Mouse (Mus musculus) midbrain, embryonic 10.5 days (tissue): ENCODE data around the gene Srek1ip1. TPM values are rescaled to one million over a fixed set of nuclear protein-coding genes. Genes with fewer than 3 reads are reported as not detected.

Source experiments
- DNase-seq: peaks from one replicate; pipeline ENCODE4 v3.0.0-alpha.2; 2017; ENCODE audit warnings: low spot score
- H3K27ac ChIP-seq: fragments of 300-500 bp; sonication (generic); replicated peaks from 2 replicates; pipeline ENCODE4 v1.5.1; 2016; ENCODE audit warnings: mild to moderate bottlenecking
- H3K27me3 ChIP-seq: fragments of 300-500 bp; sonication (generic); 2 replicates; pipeline ENCODE4 v1.6.1; 2016; ENCODE audit warnings: low read depth, mild to moderate bottlenecking; ENCODE audit not compliant: poor library complexity, severe bottlenecking
- H3K36me3 ChIP-seq: fragments of 300-500 bp; sonication (generic); 2 replicates; pipeline ENCODE4 v1.6.1; 2016; ENCODE audit warnings: mild to moderate bottlenecking, moderate library complexity
- H3K4me1 ChIP-seq: fragments of 300-500 bp; sonication (generic); 2 replicates; pipeline ENCODE4 v1.6.1; 2016
- H3K4me3 ChIP-seq: fragments of 300-500 bp; sonication (generic); 2 replicates; pipeline ENCODE4 v1.5.1; 2016; ENCODE audit warnings: mild to moderate bottlenecking, moderate library complexity
- H3K9me3 ChIP-seq: fragments of 300-500 bp; sonication (generic); replicated peaks from 2 replicates; pipeline ENCODE4 v1.6.1; 2016; ENCODE audit warnings: mild to moderate bottlenecking
- WGBS: fragments of 180-500 bp; shearing (Covaris S2); methylation state at CpG from one replicate; pipeline ENCODE4 v1.1.7; 2016; 5-methylcytosine and 5-hydroxymethylcytosine counted together
- polyA plus RNA-seq: library from polyadenylated mRNA; unstranded; fragments of >200 nt; fragmentation: Nextera tagmentation; extraction: Ambion mirVana; gene quantifications from 2 replicates; pipeline ENCODE4 v1.2.1, GENCODE M21; 2016

Srek1ip1 gene
- polyA plus RNA-seq: 20.6 and 22.0 TPM in 2 replicates

DNA sequence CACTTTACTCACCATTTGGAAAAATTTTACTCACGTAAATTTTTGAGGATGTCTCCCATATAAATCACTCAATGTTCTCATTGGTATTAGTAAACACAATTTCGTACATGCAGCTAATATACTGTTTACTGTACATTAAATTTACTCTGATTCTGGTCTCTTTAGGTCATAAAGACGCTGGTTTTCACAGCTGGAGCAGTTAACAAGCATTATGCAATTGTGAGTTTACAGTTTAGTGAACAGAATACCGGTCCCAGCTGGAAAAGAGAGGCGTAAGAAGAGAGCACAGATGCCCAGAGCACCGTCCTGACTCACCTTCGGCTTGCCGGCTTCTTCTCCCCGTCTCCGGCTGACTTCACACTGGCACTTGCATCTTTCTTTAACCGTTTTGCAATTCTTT is at the start of gene Srek1ip1:
Gene Srek1ip1, plus strand, starts transcription at position 301 of the 400 bp plus-strand sequence.
- Histone ChIP-seq H3K36me3 (peaks cover 27% of the 10 kb centered on the region), H3K27ac (no peak within 1 kb of the TSS), H3K4me1 (no peaks in the 10 kb centered on the region), H3K4me3 (no peak within 1 kb of the TSS), H3K9me3 (no peaks in the 10 kb centered on the region), H3K27me3 (no peaks in the 10 kb centered on the region)
- WGBS: 94% methylated on average over 11 of the region's 11 CpGs
- no peak for DNase-seq

GRCm38 (mm10) chr13:104742866-104743265 is 49.4 kb upstream of the Srek1ip1 start:
- H3K27ac ChIP-seq: no peak overlapping the region

DNA sequence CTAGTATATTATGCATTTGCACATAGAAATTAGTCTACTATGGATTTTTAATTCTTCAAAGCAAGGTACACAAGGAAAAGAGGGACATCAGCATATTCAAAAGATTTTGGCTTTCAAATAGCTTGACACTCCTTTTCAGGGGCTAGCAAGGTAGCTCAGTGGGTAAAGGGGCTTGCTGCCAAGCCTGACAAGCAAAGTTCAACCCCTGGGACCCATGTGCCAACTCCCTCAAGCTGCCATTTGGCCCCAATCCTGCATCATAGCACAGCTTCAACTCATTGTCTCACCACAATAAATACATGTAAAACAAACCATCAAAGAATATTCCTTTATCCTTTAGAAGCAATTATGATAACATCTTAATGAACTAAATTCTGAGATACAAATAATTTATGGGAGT is 45.3 kb upstream of the Srek1ip1 start:
- no peak overlapping the region for H3K27ac ChIP-seq
- no peak for DNase-seq
- H3K4me3 ChIP-seq: no peak overlapping the region
- H3K36me3 ChIP-seq: no peaks in the 10 kb centered on the region
- no peaks in the 10 kb centered on the region for H3K9me3 ChIP-seq
- no peaks in the 10 kb centered on the region for H3K4me1 ChIP-seq
- no peaks in the 10 kb centered on the region for H3K27me3 ChIP-seq

More at GRCm38 (mm10) chr13:104742866-104743265, 49.4 kb upstream of the Srek1ip1 start:
- Histone ChIP-seq H3K4me1 (no peaks in the 10 kb centered on the region), H3K4me3 (no peak overlapping the region), H3K9me3 (no peaks in the 10 kb centered on the region), H3K36me3 (no peaks in the 10 kb centered on the region), H3K27me3 (no peaks in the 10 kb centered on the region)
- no peak for DNase-seq
- WGBS: 93% methylated on average over 4 of the region's 4 CpGs

DNA sequence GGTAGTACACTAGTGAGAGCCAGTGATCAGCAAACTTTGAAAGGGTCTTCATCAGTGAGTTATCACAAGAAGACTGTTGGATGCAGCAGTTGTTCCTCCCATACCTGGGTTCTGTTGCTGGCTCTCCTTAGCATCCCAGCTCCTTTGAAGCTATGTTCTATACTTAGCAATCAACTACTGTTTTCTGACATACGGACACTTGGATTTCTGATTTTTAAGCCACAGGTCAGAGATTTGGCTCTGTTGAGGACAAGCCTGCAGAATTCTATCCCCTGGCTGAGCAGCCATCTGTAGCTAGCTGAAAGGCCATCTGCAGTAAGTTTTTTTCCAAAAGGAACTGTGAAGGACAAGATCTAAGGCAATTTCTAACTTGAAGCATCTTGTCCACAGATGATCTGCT is 32.9 kb upstream of the Srek1ip1 start:
- WGBS: 93% methylated on average over 1 of the region's 1 CpGs
- no peaks in the 10 kb centered on the region for H3K9me3 ChIP-seq
- no peak overlapping the region for H3K4me3 ChIP-seq
- no peaks in the 10 kb centered on the region for H3K4me1 ChIP-seq
- no peak for DNase-seq
- H3K27ac ChIP-seq: no peak overlapping the region
- H3K27me3 ChIP-seq: no peaks in the 10 kb centered on the region
- H3K36me3 ChIP-seq: no peaks in the 10 kb centered on the region

- no peaks in the 10 kb centered on the region for H3K27me3 ChIP-seq
- WGBS: 89% methylated on average over 4 of the region's 4 CpGs
- DNase-seq: no peak
- H3K36me3 ChIP-seq: no peaks in the 10 kb centered on the region
- H3K27ac ChIP-seq: no peak overlapping the region
- no peaks in the 10 kb centered on the region for H3K9me3 ChIP-seq
- H3K4me1 ChIP-seq: no peaks in the 10 kb centered on the region
- H3K4me3 ChIP-seq: no peak overlapping the region
Measured at GRCm38 (mm10) chr13:104762401-104762800, 29.9 kb upstream of the Srek1ip1 start.

- no peak for DNase-seq
- no peaks in the 10 kb centered on the region for H3K27me3 ChIP-seq
- no peaks in the 10 kb centered on the region for H3K9me3 ChIP-seq
- H3K27ac ChIP-seq: no peak overlapping the region
- WGBS: 85% methylated on average over 3 of the region's 3 CpGs
- H3K4me3 ChIP-seq: no peak overlapping the region
- no peaks in the 10 kb centered on the region for H3K4me1 ChIP-seq
- H3K36me3 ChIP-seq: no peaks in the 10 kb centered on the region
Measured at GRCm38 (mm10) chr13:104763193-104763592, 29.1 kb upstream of the Srek1ip1 start.

- Histone ChIP-seq H3K9me3 (peaks cover 7% of the 10 kb centered on the region), H3K4me3 (no peak overlapping the region), H3K36me3 (peaks cover 23% of the 10 kb centered on the region), H3K4me1 (no peaks in the 10 kb centered on the region), H3K27ac (no peak overlapping the region), H3K27me3 (no peaks in the 10 kb centered on the region)
- no peak for DNase-seq
- WGBS: 84% methylated on average over 1 of the region's 1 CpGs
Measured at GRCm38 (mm10) chr13:104779104-104779670, 13.1 kb upstream of the Srek1ip1 start.

- Histone ChIP-seq H3K4me3 (no peak overlapping the region), H3K4me1 (no peaks in the 10 kb centered on the region), H3K27me3 (no peaks in the 10 kb centered on the region), H3K36me3 (peaks cover 41% of the 10 kb centered on the region), H3K9me3 (peaks cover 5% of the 10 kb centered on the region), H3K27ac (no peak overlapping the region)
- no peak for DNase-seq
- WGBS: 92% methylated on average over 4 of the region's 4 CpGs
Measured at GRCm38 (mm10) chr13:104787260-104787659, 5.0 kb upstream of the Srek1ip1 start.

GRCm38 (mm10) chr13:104789663-104790062 is 2.6 kb upstream of the Srek1ip1 start:
- H3K27me3 ChIP-seq: no peaks in the 10 kb centered on the region
- DNase-seq: no peak
- 34% methylated on average over 2 of the region's 2 CpGs for WGBS
- H3K9me3 ChIP-seq: no peaks in the 10 kb centered on the region
- H3K27ac ChIP-seq: no peak overlapping the region
- H3K4me1 ChIP-seq: no peaks in the 10 kb centered on the region
- H3K4me3 ChIP-seq: no peak overlapping the region
- peaks cover 29% of the 10 kb centered on the region for H3K36me3 ChIP-seq

GRCm38 (mm10) chr13:104794421-104794820 is 2.1 kb downstream of the Srek1ip1 start:
- Histone ChIP-seq H3K27me3 (no peaks in the 10 kb centered on the region), H3K4me3 (no peak overlapping the region), H3K27ac (no peak overlapping the region), H3K4me1 (no peaks in the 10 kb centered on the region), H3K36me3 (peaks cover 25% of the 10 kb centered on the region), H3K9me3 (no peaks in the 10 kb centered on the region)
- WGBS: 92% methylated on average over 3 of the region's 3 CpGs
- no peak for DNase-seq

DNA sequence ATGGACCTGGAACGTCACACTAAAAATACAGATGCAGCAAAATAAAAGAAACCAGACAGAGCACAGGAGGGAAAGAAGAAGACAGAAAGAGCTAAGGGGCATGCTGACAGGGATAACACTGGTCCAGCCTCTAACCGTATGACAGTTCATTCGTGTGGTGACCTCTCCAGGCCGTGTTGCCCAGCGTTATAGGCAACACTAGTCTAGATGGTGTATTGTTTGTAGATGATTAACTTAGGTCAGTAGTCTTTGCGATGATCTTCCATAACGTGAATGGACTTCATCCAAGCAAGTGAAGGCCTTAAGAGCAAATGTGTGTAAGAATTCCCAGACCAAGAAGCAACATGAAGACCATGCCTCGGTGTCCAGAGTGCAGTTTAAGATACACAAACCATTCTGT is 6.8 kb downstream of the Srek1ip1 start:
- WGBS: 95% methylated on average over 8 of the region's 8 CpGs
- Histone ChIP-seq H3K4me1 (no peaks in the 10 kb centered on the region), H3K36me3 (peaks cover 25% of the 10 kb centered on the region), H3K27ac (no peak overlapping the region), H3K9me3 (no peaks in the 10 kb centered on the region), H3K27me3 (no peaks in the 10 kb centered on the region), H3K4me3 (no peak overlapping the region)
- no peak for DNase-seq

DNA sequence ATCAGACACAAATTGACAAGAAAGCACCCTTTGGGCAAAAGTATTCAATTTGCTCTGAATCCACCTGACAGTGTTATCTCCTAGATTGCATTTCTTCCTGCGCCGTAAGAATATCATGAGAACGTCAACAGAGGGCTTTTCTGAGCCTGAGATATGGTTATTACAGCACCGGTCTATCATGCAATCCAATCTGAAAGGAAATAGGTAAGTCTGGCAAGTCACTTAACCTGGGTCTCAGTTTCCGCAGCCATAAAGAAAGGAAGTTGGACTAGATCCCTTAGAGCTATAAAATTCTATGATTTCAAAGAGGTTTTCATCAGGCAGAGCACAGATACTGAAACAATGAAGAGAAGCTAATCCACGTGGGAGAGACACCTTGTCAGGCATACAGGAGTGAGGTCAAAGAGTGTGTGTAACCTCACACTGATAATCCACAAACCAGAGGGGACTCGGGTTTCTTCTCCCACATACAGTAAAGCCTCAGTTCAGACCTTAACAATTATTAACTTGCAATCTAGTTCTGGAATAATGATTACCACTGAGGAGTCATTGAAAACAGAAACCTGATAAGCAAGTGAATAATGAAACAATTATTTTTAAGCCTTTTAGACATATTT is 7.4 kb downstream of the Srek1ip1 start:
- Histone ChIP-seq H3K4me3 (no peak overlapping the region), H3K27ac (no peak overlapping the region), H3K36me3 (peaks cover 29% of the 10 kb centered on the region), H3K4me1 (no peaks in the 10 kb centered on the region), H3K9me3 (no peaks in the 10 kb centered on the region), H3K27me3 (no peaks in the 10 kb centered on the region)
- DNase-seq: no peak
- 90% methylated on average over 7 of the region's 7 CpGs for WGBS

- H3K27ac ChIP-seq: no peak overlapping the region
Measured at GRCm38 (mm10) chr13:104805681-104806080, 13.4 kb downstream of the Srek1ip1 start.

More at GRCm38 (mm10) chr13:104805681-104806080, 13.4 kb downstream of the Srek1ip1 start:
- H3K27me3 ChIP-seq: no peaks in the 10 kb centered on the region
- no peaks in the 10 kb centered on the region for H3K9me3 ChIP-seq
- no peak for DNase-seq
- no peaks in the 10 kb centered on the region for H3K4me1 ChIP-seq
- H3K36me3 ChIP-seq: peaks cover 29% of the 10 kb centered on the region
- 63% methylated on average over 3 of the region's 3 CpGs for WGBS
- no peak overlapping the region for H3K4me3 ChIP-seq
